Comparison of ENCODE assay signal across 10 mouse cellular contexts in genomic region chr3:152348011-152348830, GRCm38 (mm10). TPM values are rescaled to one million over a fixed set of nuclear protein-coding genes. Genes with fewer than 3 reads are reported as not detected.
DNase-seq lines count a peak whose midpoint lies in the region; ATAC-seq and TF ChIP-seq lines count a peak whose summit lies in the region.
"Had no signal": no experiment of that assay in that cellular context is flagged by ENCODE, and none has a peak within 500 bp of the region (broad histone marks: within the 10 kb centered on the region; RNA-seq: fewer than 3 reads in every experiment).

No protein-coding gene starts in this region.

- no peak for ATAC-seq in heart, embryonic 12.5 days (ENCODE audit: insufficient number of reproducible peaks, low FRiP score)
- ATAC-seq in megakaryocyte, adult 5-6 weeks (ENCODE audit: poor library complexity, severe bottlenecking) = no peak

- peaks cover 64% of the 10 kb centered on the region for H3K79me2 ChIP-seq in myocyte (ENCODE audit: control insufficient read depth, insufficient read depth)

- H3K9me3 ChIP-seq in heart, embryonic 12.5 days (replicated peaks) = no peaks in the 10 kb centered on the region
- no peaks in the 10 kb centered on the region for H3K9me3 ChIP-seq in megakaryocyte, embryonic 14.5 days

- no peak for DNase-seq in heart, adult 18-20 months
- peak; percentile 75 for DNase-seq in gonadal fat pad, adult 2 months (ENCODE audit: low read depth)
- no peak for DNase-seq in layer of hippocampus, adult 8-10 months (ENCODE audit: low spot score in 2 of 2)
- no peak for DNase-seq in B cell, adult 2 months
- DNase-seq: cerebellum, adult 9-11 months; left cerebral cortex, postnatal 4 days had no signal

- 0 out of 2 replicates have a peak overlapping the region, but pooled peaks have one; percentile 4 for H3K4me2 ChIP-seq in heart, embryonic 12.5 days
- peak overlapping the region; percentile 94 for H3K4me2 ChIP-seq in myocyte (ENCODE audit: low read depth)

- H3K4me3 ChIP-seq in heart, embryonic 12.5 days = no peak overlapping the region
- H3K4me3 ChIP-seq in megakaryocyte, embryonic 14.5 days (replicated peaks) = peak overlapping the region; percentile 38
- peak overlapping the region; percentile 59 for H3K4me3 ChIP-seq in myocyte

- 86% methylated on average over 10 of the region's 10 CpGs for WGBS in heart, embryonic 12.5 days

- H3K27me3 ChIP-seq in heart, embryonic 12.5 days (replicated peaks) = no peaks in the 10 kb centered on the region
- H3K27me3 ChIP-seq in megakaryocyte, embryonic 14.5 days (replicated peaks) = no peaks in the 10 kb centered on the region
- H3K27me3 ChIP-seq in myocyte (ENCODE audit: control insufficient read depth, insufficient read depth, insufficient read length) = no peaks in the 10 kb centered on the region

- H3K4me1 ChIP-seq in heart, embryonic 12.5 days (replicated peaks) = peaks cover 37% of the 10 kb centered on the region
- H3K4me1 ChIP-seq in megakaryocyte, embryonic 14.5 days = peaks cover 57% of the 10 kb centered on the region

- no peak for TF ChIP-seq POLR2A in myocyte (IDR thresholded peaks at IDR 0.05; ENCODE audit: insufficient read length, low read depth)

- no peak overlapping the region for H3K9ac ChIP-seq in heart, embryonic 12.5 days

- H3K36me3 ChIP-seq in heart, embryonic 12.5 days = no peaks in the 10 kb centered on the region
- H3K36me3 ChIP-seq in megakaryocyte, embryonic 14.5 days (replicated peaks; ENCODE audit: low read length) = peaks cover 31% of the 10 kb centered on the region
- H3K36me3 ChIP-seq in myocyte (ENCODE audit: control insufficient read depth, insufficient read depth) = no peaks in the 10 kb centered on the region

- no peak overlapping the region for H3ac ChIP-seq in myocyte (ENCODE audit: control insufficient read depth, insufficient read length)

- H3K27ac ChIP-seq in heart, embryonic 12.5 days (ENCODE audit: poor library complexity, severe bottlenecking) = no peak overlapping the region

TF ChIP-seq in myocyte, 11 proteins besides CTCF, POLR2A, EP300 and RAD21:
- no peak for TF ChIP-seq CEBPB (IDR thresholded peaks at IDR 0.05; ENCODE audit: insufficient read depth, poor library complexity, severe bottlenecking)
- TF ChIP-seq MYOD1 (IDR thresholded peaks at IDR 0.05; ENCODE audit: control insufficient read depth in 1 of 3, insufficient read length in 2 of 3, low read depth in 2 of 3) = no peak
- no peak for TF ChIP-seq MYOG (IDR thresholded peaks at IDR 0.05; ENCODE audit: control insufficient read depth in 1 of 3, insufficient read depth in 1 of 3, insufficient read length in 2 of 3, low read depth in 2 of 3)
- TF ChIP-seq SRF (IDR thresholded peaks at IDR 0.05; ENCODE audit: control insufficient read depth, insufficient read length, low read depth) = no peak
- no peak for TF ChIP-seq REST (IDR thresholded peaks at IDR 0.05; ENCODE audit: insufficient read depth, insufficient read length)
- TF ChIP-seq TCF3 (IDR thresholded peaks at IDR 0.05; ENCODE audit: insufficient read length, low read depth) = no peak
- TF ChIP-seq TCF12 (IDR thresholded peaks at IDR 0.05; ENCODE audit: insufficient read depth, poor library complexity, severe bottlenecking) = no peak

RNA-seq across cellular contexts. Expression of gene Usp33, which starts 1.9 kb away (rescaled TPM):
- 37.7 and 38.1 TPM in 2 replicates for polyA plus RNA-seq in heart, embryonic 12.5 days (2016; fragmentation: Nextera tagmentation; extraction: Ambion mirVana)
- 10 to 100 TPM; 22.2 to 24.3 TPM for total RNA-seq in heart, adult 18-20 months (2021)
- polyA plus RNA-seq in megakaryocyte, embryonic 14.5 days (2012; ENCODE audit: insufficient read depth, low replicate concordance) = 2.2 TPM in 1 of 2 replicates, not detected in the other
- 42.8 and 46.4 TPM in 2 replicates for total RNA-seq in megakaryocyte, adult 5-6 weeks (2015)
- 77.7 and 78.4 TPM in 2 replicates for total RNA-seq in megakaryocyte, adult 5-6 weeks (2017)
- 25.9 and 34.2 TPM in 2 replicates for polyA plus RNA-seq in gonadal fat pad, adult 2 months (2012; rRNA removed)
- polyA plus RNA-seq in myocyte (2012; fragmentation: generic; extraction: Trizol) = 7.9 TPM
- 100 to 1,000 TPM; 110 to 141 (median 134) TPM for total RNA-seq in layer of hippocampus, adult 8-10 months (2022)

RNA-seq across cellular contexts. Expression of gene Miga1, which starts 8.0 kb away (rescaled TPM):
- 18.0 and 18.8 TPM in 2 replicates for polyA plus RNA-seq in heart, embryonic 12.5 days (2016; fragmentation: Nextera tagmentation; extraction: Ambion mirVana)
- total RNA-seq in heart, adult 18-20 months (2021) = 10 to 100 TPM; 10.8 to 14.7 TPM
- polyA plus RNA-seq in megakaryocyte, embryonic 14.5 days (2012; ENCODE audit: insufficient read depth, low replicate concordance) = 5.2 TPM in 1 of 2 replicates, not detected in the other
- total RNA-seq in megakaryocyte, adult 5-6 weeks (2015) = 3.9 and 4.1 TPM in 2 replicates
- total RNA-seq in megakaryocyte, adult 5-6 weeks (2017) = 3.1 and 3.2 TPM in 2 replicates
- polyA plus RNA-seq in gonadal fat pad, adult 2 months (2012; rRNA removed) = 15.5 and 25.4 TPM in 2 replicates
- polyA plus RNA-seq in myocyte (2012; fragmentation: generic; extraction: Trizol) = 0.26 TPM
- 10 to 100 TPM; 75.1 to 84.2 (median 76.2) TPM for total RNA-seq in layer of hippocampus, adult 8-10 months (2022)

RNA-seq across cellular contexts. Expression of gene Zzz3, which starts 47.1 kb away (rescaled TPM):
- polyA plus RNA-seq in heart, embryonic 12.5 days (2016; fragmentation: Nextera tagmentation; extraction: Ambion mirVana) = 37.4 and 38.8 TPM in 2 replicates
- total RNA-seq in heart, adult 18-20 months (2021) = 10 to 100 TPM; 20.3 to 23.4 TPM
- polyA plus RNA-seq in megakaryocyte, embryonic 14.5 days (2012; ENCODE audit: insufficient read depth, low replicate concordance) = 2.3 and 3.9 TPM in 2 replicates
- 28.2 and 34.0 TPM in 2 replicates for total RNA-seq in megakaryocyte, adult 5-6 weeks (2015)
- 47.8 and 48.3 TPM in 2 replicates for total RNA-seq in megakaryocyte, adult 5-6 weeks (2017)
- 23.4 and 29.8 TPM in 2 replicates for polyA plus RNA-seq in gonadal fat pad, adult 2 months (2012; rRNA removed)
- 6.6 TPM for polyA plus RNA-seq in myocyte (2012; fragmentation: generic; extraction: Trizol)
- total RNA-seq in layer of hippocampus, adult 8-10 months (2022) = 10 to 100 TPM; 45.9 to 51.5 (median 47.7) TPM
